Mouse (Mus musculus) kidney, embryonic 16.5 days (tissue): ENCODE results near the gene Adamts10. TPM values are rescaled to one million over a fixed set of nuclear protein-coding genes. Genes with fewer than 3 reads are reported as not detected.

Experiments
- ATAC-seq: fragments of 200-750 bp; cut with Nextera tagmentation; 2 replicates; pipeline ENCODE4 v1.8.0; 2017; ENCODE audit warnings: moderate TSS enrichment; ENCODE audit not compliant: low FRiP score, low TSS enrichment
- H3K27ac ChIP-seq: fragments of 300-500 bp; sonication (generic); 2 replicates; pipeline ENCODE4 v1.5.1; 2014; ENCODE audit warnings: low read length
- H3K27me3 ChIP-seq: fragments of 300-500 bp; sonication (generic); 2 replicates; pipeline ENCODE4 v1.6.1; 2014; ENCODE audit warnings: low read length, control low read depth, mixed read lengths; ENCODE audit not compliant: insufficient read depth
- H3K36me3 ChIP-seq: fragments of 300-500 bp; sonication (generic); 2 replicates; pipeline ENCODE4 v1.6.1; 2014; ENCODE audit warnings: low read length, control low read depth, mixed read lengths; ENCODE audit not compliant: insufficient read depth
- H3K4me1 ChIP-seq: fragments of 300-500 bp; sonication (generic); 2 replicates; pipeline ENCODE4 v1.6.1; 2014; ENCODE audit warnings: low read length, control low read depth, mixed read lengths; ENCODE audit not compliant: insufficient read depth
- H3K4me2 ChIP-seq: fragments of 300-500 bp; sonication (generic); replicated peaks from 2 replicates; pipeline ENCODE4 v1.6.1; 2014; ENCODE audit warnings: low read depth, low read length
- H3K4me3 ChIP-seq: fragments of 300-500 bp; sonication (generic); 2 replicates; pipeline ENCODE4 v1.5.1; 2014; ENCODE audit warnings: mild to moderate bottlenecking, low read length
- H3K9ac ChIP-seq: fragments of 300-500 bp; sonication (generic); replicated peaks from 2 replicates; pipeline ENCODE4 v1.6.1; 2014; ENCODE audit warnings: low read length
- H3K9me3 ChIP-seq: fragments of 300-500 bp; sonication (generic); 2 replicates; pipeline ENCODE4 v1.6.1; 2016; ENCODE audit warnings: low read length, control low read depth
- WGBS: fragments of 180-500 bp; shearing (Covaris S2); extraction: QIAGEN DNeasy Blood & Tissue Kit; methylation state at CpG from one replicate; pipeline ENCODE4 v1.1.7; 2014; 5-methylcytosine and 5-hydroxymethylcytosine counted together
- polyA plus RNA-seq: library from polyadenylated mRNA; unstranded; fragments of >200 nt; fragmentation: Nextera tagmentation; extraction: Ambion mirVana; gene quantifications from 2 replicates; pipeline ENCODE4 v1.2.1, GENCODE M21; 2015

Gene Adamts10
- polyA plus RNA-seq, 1 experiment from 2014 or later = 73.5 TPM

GRCm38 (mm10) chr17:33586011-33586410 lies 62.0 kb downstream of the Adamts10 start:
- 64% methylated on average over 17 of the region's 17 CpGs for WGBS
- H3K4me1 ChIP-seq = no peaks in the 10 kb centered on the region
- no peaks in the 10 kb centered on the region for H3K36me3 ChIP-seq
- ATAC-seq = no peak
- H3K9ac ChIP-seq = no peak overlapping the region
- H3K4me2 ChIP-seq = no peak overlapping the region
- H3K4me3 ChIP-seq = no peak overlapping the region
- H3K27me3 ChIP-seq = no peaks in the 10 kb centered on the region
- no peak overlapping the region for H3K27ac ChIP-seq
- H3K9me3 ChIP-seq = no peaks in the 10 kb centered on the region

- Histone ChIP-seq H3K9me3 (0 out of 2 replicates have a peak, but pooled peaks cover 4% of the 10 kb centered on the region), H3K27me3 (no peaks in the 10 kb centered on the region), H3K4me1 (no peaks in the 10 kb centered on the region), H3K4me2 (no peak overlapping the region), H3K36me3 (no peaks in the 10 kb centered on the region), H3K27ac (no peak overlapping the region), H3K9ac (no peak overlapping the region), H3K4me3 (no peak overlapping the region)
- ATAC-seq = no peak
Measured at GRCm38 (mm10) chr17:33597271-33597670, 73.3 kb downstream of the Adamts10 start.

GRCm38 (mm10) chr17:33598506-33598905 lies 74.5 kb downstream of the Adamts10 start:
- Histone ChIP-seq H3K36me3 (no peaks in the 10 kb centered on the region), H3K4me2 (no peak overlapping the region), H3K27me3 (no peaks in the 10 kb centered on the region), H3K4me1 (no peaks in the 10 kb centered on the region), H3K4me3 (no peak overlapping the region), H3K27ac (no peak overlapping the region), H3K9me3 (0 out of 2 replicates have a peak, but pooled peaks cover 4% of the 10 kb centered on the region), H3K9ac (no peak overlapping the region)
- WGBS = 89% methylated on average over 5 of the region's 5 CpGs
- ATAC-seq = no peak

GRCm38 (mm10) chr17:33599836-33600475 lies 76.0 kb downstream of the Adamts10 start:
- H3K9me3 ChIP-seq = 0 out of 2 replicates have a peak, but pooled peaks cover 4% of the 10 kb centered on the region
- no peak for ATAC-seq

GRCm38 (mm10) chr17:33600831-33601230 lies 76.8 kb downstream of the Adamts10 start:
- no peak for ATAC-seq
- Histone ChIP-seq H3K4me1 (no peaks in the 10 kb centered on the region), H3K27ac (no peak overlapping the region), H3K4me3 (no peak overlapping the region), H3K27me3 (no peaks in the 10 kb centered on the region), H3K9me3 (0 out of 2 replicates have a peak, but pooled peaks cover 4% of the 10 kb centered on the region), H3K36me3 (no peaks in the 10 kb centered on the region), H3K4me2 (no peak overlapping the region), H3K9ac (no peak overlapping the region)
- WGBS = 71% methylated on average over 3 of the region's 3 CpGs

More at GRCm38 (mm10) chr17:33599836-33600475, 76.0 kb downstream of the Adamts10 start:
- H3K27me3 ChIP-seq = no peaks in the 10 kb centered on the region
- no peak overlapping the region for H3K4me3 ChIP-seq
- no peaks in the 10 kb centered on the region for H3K4me1 ChIP-seq
- 87% methylated on average over 8 of the region's 8 CpGs for WGBS
- no peak overlapping the region for H3K4me2 ChIP-seq
- H3K36me3 ChIP-seq = no peaks in the 10 kb centered on the region
- H3K27ac ChIP-seq = no peak overlapping the region
- no peak overlapping the region for H3K9ac ChIP-seq

- Histone ChIP-seq H3K4me3 (no peak overlapping the region), H3K27me3 (no peaks in the 10 kb centered on the region), H3K9me3 (0 out of 2 replicates have a peak, but pooled peaks cover 4% of the 10 kb centered on the region), H3K9ac (no peak overlapping the region), H3K4me1 (no peaks in the 10 kb centered on the region), H3K4me2 (no peak overlapping the region), H3K27ac (no peak overlapping the region), H3K36me3 (no peaks in the 10 kb centered on the region)
- no peak for ATAC-seq
- WGBS = 76% methylated on average over 12 of the region's 12 CpGs
Measured at GRCm38 (mm10) chr17:33601947-33602346, 77.9 kb downstream of the Adamts10 start.

Other genes starting within 250 kb of the Adamts10 start
- 14.3 TPM in 2 replicates for gene Zfp955b, start 234.7 kb upstream of the Adamts10 start, polyA plus RNA-seq
- gene Zfp81, start 165.3 kb upstream of the Adamts10 start, polyA plus RNA-seq = 9.7 and 12.1 TPM in 2 replicates
- gene Zfp101, start 129.6 kb upstream of the Adamts10 start, polyA plus RNA-seq = 15.9 and 18.9 TPM in 2 replicates
- gene Actl9, start 91.3 kb upstream of the Adamts10 start, polyA plus RNA-seq = not detected in 2 replicates
- 2.1 and 2.7 TPM in 2 replicates for gene Myo1f, start 31.5 kb downstream of the Adamts10 start, polyA plus RNA-seq
- 46.3 and 58.4 TPM in 2 replicates for gene Zfp414, start 104.9 kb downstream of the Adamts10 start, polyA plus RNA-seq
- 0.31 and 0.63 TPM in 2 replicates for gene Pram1, start 113.9 kb downstream of the Adamts10 start, polyA plus RNA-seq
- gene Hnrnpm, start 162.7 kb downstream of the Adamts10 start, polyA plus RNA-seq = 390 and 407 TPM in 2 replicates
- gene March2, start 194.5 kb downstream of the Adamts10 start, polyA plus RNA-seq = 58.4 and 61.9 TPM in 2 replicates
- 245 and 303 TPM in 2 replicates for gene Rab11b, start 236.3 kb downstream of the Adamts10 start, polyA plus RNA-seq